Mouse (Mus musculus): ENCODE results near the gene Wdcp.
"Not testable (repeated sequence)": the region's sequence is repeated elsewhere in the genome, so short reads cannot be mapped to it uniquely, and the experiment has no call there.

Gene Wdcp

GRCm38 (mm10) chr12:4871260-4871659 is 28.2 kb downstream of the Wdcp start:
- no peak for DNase-seq (ENCODE audit: low spot score in 2 of 2)

- DNase-seq (ENCODE audit: low spot score in 2 of 2) = no peak
These were observed 29.2 kb downstream of the Wdcp start for GRCm38 (mm10) chr12:4872273-4872672.

DNA sequence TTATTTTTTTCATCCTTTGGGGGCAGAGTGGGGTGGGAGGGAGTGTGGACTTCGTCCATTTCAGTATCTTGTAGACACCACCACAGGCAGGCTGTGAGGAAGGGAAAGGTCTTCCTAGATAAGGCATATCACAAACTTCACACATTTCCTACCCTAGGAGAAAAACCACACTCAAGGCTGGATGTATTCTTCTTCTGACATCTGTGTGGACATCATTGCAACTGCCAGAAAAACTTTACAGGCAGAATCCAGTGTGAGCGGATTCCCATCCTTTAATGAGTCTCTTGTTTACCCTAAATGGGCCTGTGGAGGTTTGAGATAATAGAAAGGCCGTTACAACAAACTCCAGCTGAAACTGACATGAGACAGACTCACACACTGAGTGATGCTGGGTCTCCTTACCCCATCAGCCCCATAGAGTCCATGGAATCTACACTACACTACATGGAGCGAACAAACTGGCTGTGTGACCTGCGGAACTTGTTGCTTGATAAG is 29.9 kb downstream of the Wdcp start:
- no peak for DNase-seq (ENCODE audit: low spot score in 2 of 2)

DNA sequence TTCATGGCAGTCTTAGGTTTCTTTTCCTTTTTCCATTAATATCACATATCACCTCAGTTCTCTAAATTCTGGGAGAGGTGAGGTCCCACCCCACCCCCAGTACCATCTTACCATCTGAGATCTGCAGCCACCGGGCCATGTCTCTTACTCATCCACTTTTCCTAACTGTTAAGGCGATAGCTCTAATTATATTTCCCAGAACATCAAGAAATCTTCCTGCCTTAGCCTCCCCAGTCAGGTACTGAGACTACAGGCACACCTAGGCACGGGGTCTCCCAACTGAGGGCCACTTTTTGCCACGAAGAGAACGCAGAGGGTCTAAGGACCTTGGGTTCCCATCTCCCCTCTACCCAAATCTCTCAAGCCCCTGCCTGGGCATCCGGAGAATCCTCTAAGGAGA is 30.4 kb downstream of the Wdcp start:
- no peak for DNase-seq (ENCODE audit: low spot score in 2 of 2)

GRCm38 (mm10) chr12:4874161-4874927 is 31.2 kb downstream of the Wdcp start, which contains the start of gene Mfsd2b:
TSS of gene Mfsd2b (minus strand) at chr12:4874359.
- DNase-seq (ENCODE audit: low spot score in 2 of 2) = peak in 1 of 2 experiments; percentile 29

DNA sequence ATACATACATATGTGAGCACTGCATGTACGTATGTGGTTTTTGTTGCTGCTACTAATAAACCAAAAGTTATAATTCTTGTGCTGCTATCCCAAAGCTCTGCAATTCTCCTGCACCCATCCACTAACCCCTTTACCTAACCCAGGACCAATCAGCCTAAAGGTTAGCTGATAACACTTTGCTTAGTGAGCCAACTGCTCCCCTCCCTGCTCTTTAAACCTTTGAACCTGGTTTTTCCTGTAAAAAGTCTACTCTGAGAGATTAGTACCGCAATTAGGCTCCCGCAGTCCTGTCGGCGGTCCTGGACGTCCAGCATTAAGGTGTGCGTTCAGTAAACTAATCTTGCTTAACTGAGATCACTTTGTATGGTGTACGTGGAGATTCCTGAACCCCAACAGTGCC is 32.5 kb downstream of the Wdcp start:
- DNase-seq (ENCODE audit: low spot score in 2 of 2) = no peak

- no peak for DNase-seq (ENCODE audit: low spot score in 2 of 2)
These were observed 35.2 kb downstream of the Wdcp start for GRCm38 (mm10) chr12:4878296-4878783.

DNA sequence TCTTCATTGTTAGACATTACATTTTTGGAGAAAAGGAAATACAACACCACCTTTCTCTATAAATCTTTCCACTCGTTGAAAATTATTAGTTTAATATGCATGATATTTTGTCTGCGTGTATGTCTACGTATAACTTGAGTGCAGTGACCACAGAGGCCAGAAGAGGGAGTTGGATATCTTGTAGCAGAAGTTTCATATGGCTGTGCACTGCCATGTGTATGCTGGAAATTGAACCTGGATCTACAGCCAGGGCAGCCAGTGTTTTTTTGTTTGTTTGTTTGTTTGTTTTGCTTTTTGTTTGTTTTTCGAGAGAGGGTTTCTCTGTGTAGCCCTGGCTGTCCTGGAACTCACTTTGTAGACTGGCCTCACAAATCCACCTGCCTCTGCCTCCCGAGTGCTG is 35.9 kb downstream of the Wdcp start:
- no peak for DNase-seq (ENCODE audit: low spot score in 2 of 2)

DNA sequence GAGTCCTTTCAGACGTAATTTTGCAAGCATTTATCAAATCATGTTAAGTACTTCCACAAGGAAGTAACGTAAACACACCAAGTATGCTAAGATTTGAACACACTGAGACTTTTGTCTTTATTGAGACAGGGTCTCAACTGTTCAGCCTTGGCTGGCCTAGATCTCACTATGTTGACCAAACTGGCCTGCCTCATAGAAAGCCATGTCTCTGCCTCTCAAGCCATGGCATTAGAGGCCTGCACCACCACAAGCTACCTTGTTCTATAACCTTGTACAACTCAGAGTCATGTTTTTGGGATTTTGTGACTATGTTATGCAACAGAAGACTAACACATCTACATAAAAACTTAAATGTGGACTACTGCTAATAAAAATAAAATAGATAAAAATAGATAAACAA is 39.0 kb downstream of the Wdcp start:
- no peak for DNase-seq (ENCODE audit: low spot score in 2 of 2)

DNA sequence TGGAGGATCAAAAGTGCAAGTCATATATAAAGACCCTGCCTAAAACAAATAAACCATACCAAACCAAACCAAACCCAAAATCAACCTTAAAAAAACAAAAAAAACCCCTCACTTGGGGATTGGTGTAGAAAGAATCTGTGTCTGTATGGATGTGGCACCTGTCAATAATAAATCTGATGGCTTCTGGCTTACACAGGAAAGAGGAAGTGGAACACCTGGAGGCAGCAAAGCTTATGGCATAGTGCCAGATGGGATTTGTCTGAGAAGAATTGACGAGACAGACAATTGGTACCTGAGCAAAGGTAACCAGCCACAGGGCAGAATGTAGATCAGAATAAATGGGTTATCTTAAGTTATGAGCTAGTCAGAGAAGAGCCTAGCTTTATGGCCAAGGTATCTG is 42.0 kb downstream of the Wdcp start:
- DNase-seq (ENCODE audit: low spot score in 2 of 2) = no peak

- not testable (repeated sequence) for DNase-seq (ENCODE audit: low spot score in 2 of 2)
These were observed 43.5 kb downstream of the Wdcp start for GRCm38 (mm10) chr12:4886581-4886980.

GRCm38 (mm10) chr12:4888739-4889138 is 45.6 kb downstream of the Wdcp start:
- DNase-seq (ENCODE audit: low spot score in 2 of 2) = no peak

DNA sequence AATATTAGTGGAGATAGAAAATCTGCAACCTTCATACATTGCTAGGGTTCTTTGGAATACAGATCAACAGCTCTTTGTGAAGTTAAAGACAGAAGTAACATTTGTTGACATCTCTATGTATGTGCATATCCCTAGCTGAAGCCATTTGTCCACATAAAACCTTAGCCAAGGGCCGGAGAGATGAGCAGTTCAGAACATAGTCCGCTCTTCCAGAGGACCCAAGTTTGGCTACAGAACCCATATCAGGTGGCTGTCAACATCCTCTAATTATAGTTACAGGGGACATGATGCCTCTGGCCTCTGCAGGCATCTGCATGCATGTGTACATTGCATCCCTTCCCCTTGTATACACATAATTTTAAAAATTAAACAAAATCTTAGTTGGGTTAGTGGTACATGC is 46.1 kb downstream of the Wdcp start:
- no peak for DNase-seq (ENCODE audit: low spot score in 2 of 2)

DNA sequence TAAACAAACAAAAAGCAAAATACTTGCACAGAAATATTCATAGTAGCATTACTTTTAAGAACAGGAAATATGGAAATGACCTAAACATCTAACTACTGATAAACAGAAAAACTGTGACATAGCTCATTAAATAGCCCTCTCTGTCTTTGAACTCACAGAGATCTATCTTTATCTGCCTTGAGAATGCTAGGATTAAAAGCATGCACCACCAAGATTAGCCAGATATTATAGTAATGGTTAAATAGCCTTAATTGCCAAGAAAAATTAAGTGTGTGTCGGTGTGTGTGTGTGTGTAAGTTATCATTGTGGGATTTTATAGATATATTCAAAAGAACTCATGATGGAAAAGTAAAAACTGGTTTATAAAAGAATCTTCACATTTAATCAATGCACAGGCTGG is 46.8 kb downstream of the Wdcp start:
- DNase-seq (ENCODE audit: low spot score in 2 of 2) = no peak

GRCm38 (mm10) chr12:4898024-4898423 is 54.9 kb downstream of the Wdcp start:
- DNase-seq (ENCODE audit: low spot score in 2 of 2) = no peak

DNA sequence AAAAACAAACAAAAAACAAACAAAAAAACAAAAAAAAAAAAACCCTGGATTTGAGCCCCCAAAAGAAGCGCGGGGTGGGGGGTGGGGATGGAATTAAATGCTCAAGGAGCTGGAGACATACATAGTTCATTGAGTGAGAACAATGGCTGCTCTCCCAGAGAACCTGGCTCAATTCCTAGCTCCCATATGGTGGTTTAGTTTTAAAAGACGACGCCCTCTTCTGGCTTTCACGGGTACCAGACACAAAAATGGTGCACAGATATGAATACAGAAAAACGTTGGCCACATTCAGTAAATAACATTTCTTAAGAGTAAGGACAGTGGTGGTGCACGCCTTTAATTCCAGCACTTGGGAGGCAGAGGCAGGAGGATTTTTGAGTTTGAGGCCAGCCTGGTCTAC is 62.8 kb downstream of the Wdcp start:
- DNase-seq (ENCODE audit: low spot score in 2 of 2) = no peak

DNA sequence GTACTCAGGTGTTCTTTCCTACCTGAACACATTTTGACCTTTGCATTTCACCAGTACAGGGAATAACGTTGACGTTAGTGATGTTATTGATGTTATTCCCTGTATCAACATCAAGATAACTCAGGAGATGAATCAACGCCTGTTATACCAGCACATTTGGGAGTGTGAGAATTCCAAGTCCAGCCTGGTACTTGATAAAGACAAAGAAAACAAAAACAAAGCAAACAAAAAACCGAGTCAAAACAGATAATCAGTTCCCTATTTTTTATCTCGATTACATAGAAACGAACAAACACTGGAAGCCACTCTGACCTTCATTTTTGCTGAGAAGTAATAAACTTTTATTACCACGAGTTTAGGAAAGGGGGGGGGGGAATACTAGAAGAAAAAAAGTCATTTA is 63.4 kb downstream of the Wdcp start:
- DNase-seq (ENCODE audit: low spot score in 2 of 2) = no peak

- peak; percentile 89 to 90 for DNase-seq (ENCODE audit: low spot score in 2 of 2)
These were observed 64.1 kb downstream of the Wdcp start, which contains the start of gene Ubxn2a for GRCm38 (mm10) chr12:4906951-4907906. TSS of gene Ubxn2a (minus strand) at chr12:4907705.

DNA sequence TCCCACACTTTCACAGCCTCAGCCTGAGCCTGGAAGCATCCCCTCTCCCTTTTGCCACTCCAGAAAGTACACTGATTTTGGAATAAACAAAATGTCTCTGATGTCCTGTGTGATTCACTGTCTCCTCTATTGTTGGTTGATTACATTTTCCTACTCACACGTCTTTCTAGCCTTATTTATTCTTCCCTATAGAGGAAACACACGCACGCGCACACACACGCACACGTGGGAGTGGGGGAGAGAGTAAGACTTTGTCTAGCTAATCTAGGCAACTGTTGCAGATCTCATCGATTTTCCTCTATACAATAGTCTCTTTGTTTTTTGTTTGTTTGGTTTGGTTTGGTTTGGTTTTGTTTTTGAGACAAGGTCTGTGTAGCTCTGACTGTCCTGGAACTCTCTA is 65.3 kb downstream of the Wdcp start:
- DNase-seq (ENCODE audit: low spot score in 2 of 2) = no peak

All from right cerebral cortex, postnatal 36 days (tissue).